Mouse (Mus musculus): ENCODE measurements around the gene Cyp17a1. TPM values are rescaled to one million over a fixed set of nuclear protein-coding genes. Genes with fewer than 3 reads are reported as not detected.
A peak's percentile ranks its signal among the peaks of the same experiment; 100 is the strongest.

Cyp17a1 gene
- polyA plus RNA-seq, 1 experiment from 2014 or later = not detected

GRCm38 (mm10) chr19:46646041-46646481, 26.9 kb downstream of the Cyp17a1 start:
- no peaks in the 10 kb centered on the region for H3K9me3 ChIP-seq
- peaks cover 51% of the 10 kb centered on the region for H3K36me3 ChIP-seq (replicated peaks)
- no peaks in the 10 kb centered on the region for H3K27me3 ChIP-seq (ENCODE audit: poor library complexity, severe bottlenecking)
- peak overlapping the region; percentile 66; the same call in 1 of the 2 replicates for H3K27ac ChIP-seq
- H3K4me1 ChIP-seq = peaks cover 64% of the 10 kb centered on the region
- DNase-seq (ENCODE audit: extremely low spot score, low spot score) = no peak
- 79% methylated on average over 12 of the region's 12 CpGs for WGBS
- H3K4me3 ChIP-seq = no peak overlapping the region

- Histone ChIP-seq H3K27me3 (ENCODE audit: poor library complexity, severe bottlenecking) (no peaks in the 10 kb centered on the region), H3K27ac (peak overlapping the region; percentile 66), H3K9me3 (no peaks in the 10 kb centered on the region), H3K4me1 (peaks cover 67% of the 10 kb centered on the region), H3K36me3 (replicated peaks) (peaks cover 52% of the 10 kb centered on the region), H3K4me3 (no peak overlapping the region)
- 50% methylated on average over 12 of the region's 12 CpGs for WGBS
- DNase-seq (ENCODE audit: extremely low spot score, low spot score) = no peak
Observed at GRCm38 (mm10) chr19:46644793-46645602, 28.0 kb downstream of the Cyp17a1 start.

- H3K9me3 ChIP-seq = no peaks in the 10 kb centered on the region
- no peak for DNase-seq (ENCODE audit: extremely low spot score, low spot score)
- 78% methylated on average over 10 of the region's 10 CpGs for WGBS
- H3K36me3 ChIP-seq (replicated peaks) = peaks cover 54% of the 10 kb centered on the region
- H3K27me3 ChIP-seq (ENCODE audit: poor library complexity, severe bottlenecking) = no peaks in the 10 kb centered on the region
- no peak overlapping the region for H3K4me3 ChIP-seq
- peak overlapping the region; percentile 66 for H3K27ac ChIP-seq
- H3K4me1 ChIP-seq = peaks cover 74% of the 10 kb centered on the region
Observed at GRCm38 (mm10) chr19:46644343-46644792, 28.6 kb downstream of the Cyp17a1 start.

GRCm38 (mm10) chr19:46643236-46643635, 29.7 kb downstream of the Cyp17a1 start:
- no peak overlapping the region for H3K4me3 ChIP-seq
- no peaks in the 10 kb centered on the region for H3K27me3 ChIP-seq (ENCODE audit: poor library complexity, severe bottlenecking)
- H3K9me3 ChIP-seq = no peaks in the 10 kb centered on the region
- H3K27ac ChIP-seq = peak overlapping the region; percentile 76; the same call in 1 of the 2 replicates
- peaks cover 49% of the 10 kb centered on the region for H3K36me3 ChIP-seq (replicated peaks)
- DNase-seq (ENCODE audit: extremely low spot score, low spot score) = no peak
- WGBS = 88% methylated on average over 5 of the region's 5 CpGs
- H3K4me1 ChIP-seq = peaks cover 78% of the 10 kb centered on the region

GRCm38 (mm10) chr19:46642136-46642753, 30.7 kb downstream of the Cyp17a1 start:
- no peaks in the 10 kb centered on the region for H3K27me3 ChIP-seq (ENCODE audit: poor library complexity, severe bottlenecking)
- H3K4me3 ChIP-seq = no peak overlapping the region
- peak overlapping the region; percentile 76 for H3K27ac ChIP-seq
- peaks cover 79% of the 10 kb centered on the region for H3K4me1 ChIP-seq
- WGBS = 83% methylated on average over 22 of the region's 22 CpGs
- H3K9me3 ChIP-seq = no peaks in the 10 kb centered on the region
- DNase-seq (ENCODE audit: extremely low spot score, low spot score) = no peak
- peaks cover 54% of the 10 kb centered on the region for H3K36me3 ChIP-seq (replicated peaks)

- H3K4me1 ChIP-seq = peaks cover 75% of the 10 kb centered on the region
- H3K9me3 ChIP-seq = no peaks in the 10 kb centered on the region
- 81% methylated on average over 19 of the region's 19 CpGs for WGBS
- H3K27me3 ChIP-seq (ENCODE audit: poor library complexity, severe bottlenecking) = no peaks in the 10 kb centered on the region
- DNase-seq (ENCODE audit: extremely low spot score, low spot score) = no peak
- H3K27ac ChIP-seq = peak overlapping the region; percentile 76
- peaks cover 50% of the 10 kb centered on the region for H3K36me3 ChIP-seq (replicated peaks)
- H3K4me3 ChIP-seq = no peak overlapping the region
Observed at GRCm38 (mm10) chr19:46641420-46642085, 31.4 kb downstream of the Cyp17a1 start.

GRCm38 (mm10) chr19:46640780-46641179, 32.2 kb downstream of the Cyp17a1 start:
- Histone ChIP-seq H3K27ac (no peak overlapping the region), H3K27me3 (ENCODE audit: poor library complexity, severe bottlenecking) (no peaks in the 10 kb centered on the region), H3K4me3 (no peak overlapping the region), H3K4me1 (peaks cover 75% of the 10 kb centered on the region), H3K36me3 (replicated peaks) (peaks cover 42% of the 10 kb centered on the region), H3K9me3 (no peaks in the 10 kb centered on the region)
- 92% methylated on average over 8 of the region's 8 CpGs for WGBS
- DNase-seq (ENCODE audit: extremely low spot score, low spot score) = no peak

GRCm38 (mm10) chr19:46639496-46639895, 33.5 kb downstream of the Cyp17a1 start:
- no peak for DNase-seq (ENCODE audit: extremely low spot score, low spot score)
- Histone ChIP-seq H3K27me3 (ENCODE audit: poor library complexity, severe bottlenecking) (no peaks in the 10 kb centered on the region), H3K36me3 (replicated peaks) (peaks cover 35% of the 10 kb centered on the region), H3K4me3 (no peak overlapping the region), H3K4me1 (peaks cover 68% of the 10 kb centered on the region), H3K27ac (no peak overlapping the region), H3K9me3 (no peaks in the 10 kb centered on the region)
- WGBS = 89% methylated on average over 14 of the region's 14 CpGs

GRCm38 (mm10) chr19:46639053-46639452, 33.9 kb downstream of the Cyp17a1 start:
- no peak overlapping the region for H3K27ac ChIP-seq

GRCm38 (mm10) chr19:46637598-46637997, 35.4 kb downstream of the Cyp17a1 start:
- no peaks in the 10 kb centered on the region for H3K9me3 ChIP-seq
- 93% methylated on average over 6 of the region's 6 CpGs for WGBS
- DNase-seq (ENCODE audit: extremely low spot score, low spot score) = no peak
- no peaks in the 10 kb centered on the region for H3K27me3 ChIP-seq (ENCODE audit: poor library complexity, severe bottlenecking)
- H3K36me3 ChIP-seq (replicated peaks) = peaks cover 34% of the 10 kb centered on the region
- H3K4me1 ChIP-seq = peaks cover 49% of the 10 kb centered on the region
- no peak overlapping the region for H3K4me3 ChIP-seq
- H3K27ac ChIP-seq = no peak overlapping the region

More at GRCm38 (mm10) chr19:46639053-46639452, 33.9 kb downstream of the Cyp17a1 start:
- H3K27me3 ChIP-seq (ENCODE audit: poor library complexity, severe bottlenecking) = no peaks in the 10 kb centered on the region
- no peak overlapping the region for H3K4me3 ChIP-seq
- H3K4me1 ChIP-seq = peaks cover 63% of the 10 kb centered on the region
- no peaks in the 10 kb centered on the region for H3K9me3 ChIP-seq
- DNase-seq (ENCODE audit: extremely low spot score, low spot score) = no peak
- peaks cover 31% of the 10 kb centered on the region for H3K36me3 ChIP-seq (replicated peaks)

GRCm38 (mm10) chr19:46635766-46636165, 37.2 kb downstream of the Cyp17a1 start:
- Histone ChIP-seq H3K4me3 (no peak overlapping the region), H3K27me3 (ENCODE audit: poor library complexity, severe bottlenecking) (no peaks in the 10 kb centered on the region), H3K9me3 (no peaks in the 10 kb centered on the region), H3K27ac (no peak overlapping the region), H3K4me1 (peaks cover 33% of the 10 kb centered on the region), H3K36me3 (replicated peaks) (peaks cover 42% of the 10 kb centered on the region)
- no peak for DNase-seq (ENCODE audit: extremely low spot score, low spot score)
- 70% methylated on average over 9 of the region's 9 CpGs for WGBS

- Histone ChIP-seq H3K27me3 (ENCODE audit: poor library complexity, severe bottlenecking) (no peaks in the 10 kb centered on the region), H3K4me1 (peaks cover 29% of the 10 kb centered on the region), H3K9me3 (no peaks in the 10 kb centered on the region), H3K27ac (no peak overlapping the region), H3K36me3 (replicated peaks) (peaks cover 31% of the 10 kb centered on the region), H3K4me3 (no peak overlapping the region)
- WGBS = 86% methylated on average over 9 of the region's 9 CpGs
- no peak for DNase-seq (ENCODE audit: extremely low spot score, low spot score)
Observed at GRCm38 (mm10) chr19:46631637-46632036, 41.3 kb downstream of the Cyp17a1 start.
